Mouse (Mus musculus): ENCODE results near the gene Gbe1.

The Gbe1 gene

GRCm38 (mm10) chr16:70313886-70314577 lies at the start of gene Gbe1:
Gene Gbe1 (plus strand): TSS chr16:70313949.
- in situ Hi-C loops (cut with MboI, MseI): no loop called here

- in situ Hi-C loops (cut with MboI, MseI): no loop called here
These were observed 3.1 kb upstream of the Gbe1 start for GRCm38 (mm10) chr16:70310691-70311090.

GRCm38 (mm10) chr16:70313496-70313885 lies 258 bp upstream of the Gbe1 start:
- in situ Hi-C loops (cut with MboI, MseI): no loop called here

GRCm38 (mm10) chr16:70314578-70314930 lies 805 bp downstream of the Gbe1 start:
- in situ Hi-C loops (cut with MboI, MseI): no loop called here

GRCm38 (mm10) chr16:70315261-70315660 lies 1.5 kb downstream of the Gbe1 start:
- in situ Hi-C loops (cut with MboI, MseI): no loop called here

- in situ Hi-C loops (cut with MboI, MseI): no loop called here
These were observed 2.2 kb downstream of the Gbe1 start for GRCm38 (mm10) chr16:70315862-70316390.

GRCm38 (mm10) chr16:70319388-70319787 lies 5.6 kb downstream of the Gbe1 start:
- in situ Hi-C loops (cut with MboI, MseI): no loop called here

- in situ Hi-C loops (cut with MboI, MseI): no loop called here
These were observed 7.0 kb downstream of the Gbe1 start for GRCm38 (mm10) chr16:70320612-70321280.

- in situ Hi-C loops (cut with MboI, MseI): no loop called here
These were observed 12.7 kb downstream of the Gbe1 start for GRCm38 (mm10) chr16:70326339-70326948.

GRCm38 (mm10) chr16:70328566-70328965 lies 14.8 kb downstream of the Gbe1 start:
- in situ Hi-C loops (cut with MboI, MseI): no loop called here

- in situ Hi-C loops (cut with MboI, MseI): no loop called here
These were observed 15.3 kb downstream of the Gbe1 start for GRCm38 (mm10) chr16:70329036-70329435.

- in situ Hi-C loops (cut with MboI, MseI): no loop called here
These were observed 15.7 kb downstream of the Gbe1 start for GRCm38 (mm10) chr16:70329471-70329870.

GRCm38 (mm10) chr16:70330007-70330406 lies 16.3 kb downstream of the Gbe1 start:
- in situ Hi-C loops (cut with MboI, MseI): no loop called here

GRCm38 (mm10) chr16:70330626-70331275 lies 17.0 kb downstream of the Gbe1 start:
- in situ Hi-C loops (cut with MboI, MseI): no loop called here

GRCm38 (mm10) chr16:70334812-70335211 lies 21.1 kb downstream of the Gbe1 start:
- in situ Hi-C loops (cut with MboI, MseI): no loop called here

- in situ Hi-C loops (cut with MboI, MseI): no loop called here
These were observed 21.7 kb downstream of the Gbe1 start for GRCm38 (mm10) chr16:70335472-70335871.

- in situ Hi-C loops (cut with MboI, MseI): no loop called here
These were observed 23.9 kb downstream of the Gbe1 start for GRCm38 (mm10) chr16:70337661-70338060.

- in situ Hi-C loops (cut with MboI, MseI): no loop called here
These were observed 30.7 kb downstream of the Gbe1 start for GRCm38 (mm10) chr16:70344496-70344895.

- in situ Hi-C loops (cut with MboI, MseI): loop anchor here (5.0 kb wide), 1 partner anchor 77 kb away; no protein-coding TSS in a partner anchor
These were observed 31.9 kb downstream of the Gbe1 start for GRCm38 (mm10) chr16:70345607-70346006.

- in situ Hi-C loops (cut with MboI, MseI): no loop called here
These were observed 36.3 kb downstream of the Gbe1 start for GRCm38 (mm10) chr16:70350011-70350410.

GRCm38 (mm10) chr16:70351641-70352280 lies 38.0 kb downstream of the Gbe1 start:
- in situ Hi-C loops (cut with MboI, MseI): no loop called here

- in situ Hi-C loops (cut with MboI, MseI): no loop called here
These were observed 38.8 kb downstream of the Gbe1 start for GRCm38 (mm10) chr16:70352571-70352970.

Measured in regulatory T cell (primary cell).